Mouse (Mus musculus): ENCODE results near the gene Ess2.
A peak's percentile ranks its signal among the peaks of the same experiment; 100 is the strongest.

Ess2 gene

GRCm38 (mm10) chr16:17921325-17922162, 10.4 kb upstream of the Ess2 start:
- peak; percentile 98 for DNase-seq

DNA sequence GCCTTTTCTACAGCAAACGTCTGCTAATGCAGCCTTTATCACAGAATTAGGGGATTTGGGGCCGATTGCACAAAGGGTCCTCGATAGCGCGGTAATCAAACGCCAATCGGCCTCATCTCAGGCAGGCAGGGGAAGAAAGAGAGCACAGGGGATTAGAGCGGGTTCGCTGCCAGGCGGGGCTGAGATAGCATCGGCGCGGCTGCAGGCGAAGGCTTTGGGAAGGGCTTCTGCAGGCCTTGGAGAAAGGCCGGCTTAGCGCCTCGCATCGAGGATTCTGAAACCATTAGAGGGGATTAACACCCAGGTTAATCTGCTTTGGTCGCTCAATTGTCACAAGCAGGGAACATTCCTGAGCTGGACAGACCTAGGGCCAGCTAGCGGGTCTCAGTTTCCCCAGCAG, 9.4 kb upstream of the Ess2 start:
- DNase-seq, result no peak

DNA sequence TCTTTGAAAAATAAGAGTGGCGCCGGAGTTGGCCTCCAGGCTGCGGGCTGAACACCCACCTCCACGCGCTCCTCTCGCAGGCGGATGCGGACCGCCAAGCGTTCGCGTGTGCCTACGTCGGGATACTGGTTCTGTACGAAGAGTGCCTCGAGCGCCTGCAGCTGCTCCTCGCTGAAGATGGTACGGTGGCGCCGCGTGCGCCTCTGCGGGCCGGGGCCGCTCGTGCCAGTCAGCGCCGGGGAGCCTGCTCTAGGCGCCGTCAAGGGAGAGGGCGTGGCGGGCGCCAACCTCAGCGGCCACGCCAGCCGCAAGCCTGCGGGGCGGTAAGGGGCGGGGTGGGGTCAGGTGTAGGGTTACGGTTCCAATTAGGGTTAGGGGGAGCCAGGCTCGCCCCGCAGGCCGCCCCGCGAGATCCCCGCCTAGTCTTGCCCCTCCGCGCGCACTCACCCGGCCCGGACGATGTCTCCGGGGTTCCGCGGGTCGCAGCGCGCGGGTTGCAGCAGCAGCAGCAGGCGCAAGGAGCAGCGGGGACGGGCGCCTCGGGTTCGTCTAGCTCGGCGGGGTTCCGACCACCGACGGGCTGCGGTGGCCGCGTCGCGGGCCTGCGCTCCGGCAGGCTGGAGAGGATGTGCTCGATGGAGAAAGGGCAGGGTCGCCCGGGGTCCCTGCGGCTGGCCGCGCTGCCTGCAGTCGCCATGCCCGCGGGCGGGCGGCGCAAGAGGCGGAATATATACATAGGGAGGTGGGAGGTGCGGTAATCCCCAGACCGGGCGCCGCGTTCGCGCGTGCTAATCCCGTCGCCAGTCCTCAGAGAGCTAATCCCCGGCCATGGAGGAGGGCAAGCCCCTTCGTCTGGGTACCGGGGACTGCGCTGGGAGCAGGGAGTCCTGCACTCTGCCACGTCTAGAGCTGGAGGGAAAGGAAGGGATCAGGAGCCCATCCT, 3.4 kb upstream of the Ess2 start, which contains the start of gene Gsc2:
Gsc2 (minus strand) TSS at position 753 of the 943 bp plus-strand sequence.
- DNase-seq, result no peak

DNA sequence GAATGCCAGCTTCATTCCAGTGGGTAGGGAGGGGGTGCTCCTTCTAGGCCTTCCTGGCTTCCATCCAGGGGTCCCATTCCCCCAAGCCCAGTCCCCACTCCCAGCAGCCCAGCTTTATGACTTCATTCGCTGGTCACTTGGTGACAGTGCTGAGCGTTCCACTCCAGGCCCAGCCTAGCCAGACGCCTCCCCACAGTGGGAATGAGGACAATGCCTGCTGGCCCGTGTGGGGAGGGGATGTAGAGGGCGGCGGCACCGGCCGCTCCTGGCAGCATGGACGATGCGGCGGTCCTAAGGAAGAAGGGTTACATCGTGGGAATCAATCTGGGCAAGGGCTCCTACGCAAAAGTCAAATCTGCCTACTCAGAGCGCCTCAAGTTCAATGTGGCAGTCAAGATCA, 12.7 kb downstream of the Ess2 start, which contains the start of the genes Dgcr2 and Tssk2:
Dgcr2 (minus strand) TSS at position 101 of the 400 bp plus-strand sequence.
Tssk2 (plus strand) TSS at position 176 of the 400 bp plus-strand sequence.
- no peak for DNase-seq

- DNase-seq, result no peak
These were observed 15.1 kb downstream of the Ess2 start for GRCm38 (mm10) chr16:17896091-17896490.

GRCm38 (mm10) chr16:17893923-17894322, 17.2 kb downstream of the Ess2 start, which contains the start of gene Tssk1:
TSS of gene Tssk1 (plus strand) at chr16:17894223.
- DNase-seq, result no peak

- peak; percentile 78 for DNase-seq
These were observed 18.5 kb downstream of the Ess2 start for GRCm38 (mm10) chr16:17892606-17893005.

- DNase-seq, result peak; percentile 100
These were observed 19.6 kb downstream of the Ess2 start, which contains the start of gene Gm20518 for GRCm38 (mm10) chr16:17891567-17891959. TSS of gene Gm20518 (minus strand) at chr16:17891671.

DNA sequence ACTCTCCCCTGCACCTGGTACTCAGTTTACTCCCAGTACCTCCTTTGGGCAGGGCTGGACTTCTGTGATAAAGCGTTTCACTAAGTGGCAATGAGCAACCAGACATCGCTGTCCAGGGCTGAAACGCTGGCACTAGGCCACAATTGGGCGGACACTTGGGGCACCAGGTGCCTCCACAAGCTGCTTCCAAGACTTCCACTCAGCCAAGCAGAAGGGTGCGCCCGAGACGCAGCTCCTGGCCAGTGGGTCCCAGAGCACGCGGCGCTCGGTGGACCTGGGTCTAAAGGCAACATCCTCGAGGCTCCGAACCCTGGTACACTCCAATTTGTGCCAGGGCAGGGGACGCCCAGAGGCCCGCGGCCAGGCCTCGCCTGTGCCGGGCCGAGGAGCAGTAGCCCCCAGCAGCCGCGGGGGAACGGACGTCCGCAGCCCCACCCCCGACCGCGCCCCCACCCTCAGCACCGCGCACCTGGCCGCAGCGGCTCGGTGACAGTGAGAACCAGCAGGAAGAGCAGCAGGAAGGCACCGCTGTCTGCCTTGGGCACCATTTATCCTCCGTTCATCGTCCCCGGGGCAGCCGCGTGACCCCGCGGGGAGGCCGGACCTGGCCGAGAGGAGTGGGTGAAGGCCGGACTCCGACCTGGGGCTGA, 20.1 kb downstream of the Ess2 start:
- DNase-seq, result peak; percentile 91

GRCm38 (mm10) chr16:17890342-17890727, 20.8 kb downstream of the Ess2 start:
- DNase-seq, result no peak

- no peak for DNase-seq
These were observed 21.3 kb downstream of the Ess2 start for GRCm38 (mm10) chr16:17889689-17890341.

GRCm38 (mm10) chr16:17884116-17884515, 27.0 kb downstream of the Ess2 start:
- DNase-seq, result no peak

- DNase-seq, result no peak
These were observed 29.0 kb downstream of the Ess2 start for GRCm38 (mm10) chr16:17882196-17882595.

DNA sequence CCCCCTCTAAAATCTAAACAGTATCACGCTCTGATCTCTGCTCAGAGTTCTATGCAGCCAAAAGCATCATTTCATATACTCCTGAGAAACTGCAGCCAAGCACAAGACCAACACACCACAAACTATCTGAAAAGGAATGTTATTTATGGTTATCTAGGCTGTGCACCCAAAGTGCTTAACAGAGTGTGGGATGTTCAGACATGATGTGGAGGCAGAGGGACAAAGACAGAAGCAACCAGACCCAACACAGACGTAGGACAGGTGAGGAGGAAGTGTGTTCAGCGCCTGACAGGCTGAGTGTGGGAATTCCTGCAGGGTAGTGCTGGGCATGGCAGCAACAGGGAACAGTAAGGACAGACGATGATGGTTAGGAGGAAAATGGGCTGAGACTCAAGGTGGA, 31.6 kb downstream of the Ess2 start:
- DNase-seq, result no peak

GRCm38 (mm10) chr16:17876096-17876495, 35.1 kb downstream of the Ess2 start:
- DNase-seq, result no peak

GRCm38 (mm10) chr16:17875174-17875573, 36.0 kb downstream of the Ess2 start:
- DNase-seq, result no peak

GRCm38 (mm10) chr16:17872995-17873394, 38.2 kb downstream of the Ess2 start:
- DNase-seq, result no peak

DNA sequence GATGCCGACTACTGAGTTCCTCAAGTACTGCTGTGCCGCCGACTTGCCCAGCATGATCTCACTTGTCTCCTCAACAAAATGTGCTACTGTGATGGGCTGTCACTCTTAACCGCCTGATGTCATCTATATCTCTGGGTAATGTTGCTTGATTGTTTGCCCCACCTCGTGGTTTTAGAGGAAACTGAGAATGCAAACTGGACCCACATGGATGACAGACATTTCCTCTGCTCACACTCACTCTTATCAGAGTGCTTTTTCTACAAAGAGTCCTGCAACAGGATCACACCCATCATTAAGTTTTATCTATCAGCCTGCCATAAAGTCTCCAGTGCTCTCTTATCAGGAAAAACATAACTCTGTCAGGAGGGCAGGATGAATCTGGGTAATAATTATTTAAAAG, 39.9 kb downstream of the Ess2 start:
- DNase-seq, result no peak

GRCm38 (mm10) chr16:17865770-17866169, 45.4 kb downstream of the Ess2 start:
- peak; percentile 20 for DNase-seq

DNA sequence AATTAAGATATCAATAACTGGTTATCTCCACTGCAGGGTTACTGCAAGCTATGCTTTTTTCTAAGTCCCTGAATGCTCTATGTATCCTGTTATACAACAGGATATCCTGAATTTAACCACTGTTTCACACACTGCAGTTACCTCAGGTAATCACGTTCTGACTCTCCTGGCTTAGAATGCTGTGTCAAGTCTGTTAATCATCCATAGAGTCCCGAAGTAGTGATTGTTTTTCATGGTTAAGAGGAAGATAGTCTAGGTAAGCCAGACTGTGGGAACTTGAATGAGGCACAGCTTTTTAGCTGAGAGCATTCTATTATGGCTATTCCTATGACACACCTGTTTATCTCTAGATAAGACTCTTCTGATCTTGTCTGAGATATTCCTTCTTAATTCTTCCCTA, 45.9 kb downstream of the Ess2 start:
- DNase-seq, result no peak

DNA sequence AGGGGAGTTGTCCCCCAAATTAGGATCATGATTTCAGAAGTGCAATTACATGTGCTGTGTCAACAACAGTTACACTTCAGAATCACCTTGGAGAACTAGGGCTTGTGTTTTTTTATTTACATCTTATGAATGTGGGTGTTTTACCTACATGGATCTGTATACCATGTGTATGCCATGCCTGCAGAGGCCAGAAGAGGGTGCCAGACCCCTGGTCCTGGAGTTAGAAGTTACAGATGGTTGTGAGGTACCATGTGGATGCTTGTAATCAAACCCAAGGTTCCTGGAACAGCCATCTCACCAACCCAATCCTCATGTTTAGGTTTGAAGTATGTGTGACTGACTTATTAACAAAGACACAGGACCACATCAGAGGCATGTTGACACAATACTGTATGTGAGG, 52.6 kb downstream of the Ess2 start:
- peak; percentile 54 for DNase-seq

DNA sequence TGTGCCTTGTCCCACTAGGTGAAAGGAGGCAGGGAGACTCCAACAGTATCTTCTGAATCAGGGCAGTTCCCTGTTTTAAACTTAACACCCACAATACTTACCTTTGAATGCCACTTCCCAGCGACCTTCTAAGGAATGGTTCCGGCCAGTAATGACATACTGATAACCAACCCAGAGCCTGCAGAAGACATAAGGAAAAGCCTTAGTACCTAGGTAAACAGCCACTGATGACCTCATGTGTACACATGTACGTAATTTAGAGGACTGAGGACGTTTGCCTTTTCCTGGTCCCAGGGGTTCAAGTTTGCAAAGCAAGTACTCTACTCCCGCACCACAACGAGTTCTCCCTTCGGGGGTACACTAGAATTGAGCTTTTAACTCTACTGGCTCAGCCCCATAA, 54.0 kb downstream of the Ess2 start:
- DNase-seq, result no peak
